Mouse (Mus musculus): ENCODE data around the gene Psma6. TPM values are rescaled to one million over a fixed set of nuclear protein-coding genes. Genes with fewer than 3 reads are reported as not detected.

The Psma6 gene
- polyA plus RNA-seq (2017; shearing (Covaris generic)): 315 TPM

DNA sequence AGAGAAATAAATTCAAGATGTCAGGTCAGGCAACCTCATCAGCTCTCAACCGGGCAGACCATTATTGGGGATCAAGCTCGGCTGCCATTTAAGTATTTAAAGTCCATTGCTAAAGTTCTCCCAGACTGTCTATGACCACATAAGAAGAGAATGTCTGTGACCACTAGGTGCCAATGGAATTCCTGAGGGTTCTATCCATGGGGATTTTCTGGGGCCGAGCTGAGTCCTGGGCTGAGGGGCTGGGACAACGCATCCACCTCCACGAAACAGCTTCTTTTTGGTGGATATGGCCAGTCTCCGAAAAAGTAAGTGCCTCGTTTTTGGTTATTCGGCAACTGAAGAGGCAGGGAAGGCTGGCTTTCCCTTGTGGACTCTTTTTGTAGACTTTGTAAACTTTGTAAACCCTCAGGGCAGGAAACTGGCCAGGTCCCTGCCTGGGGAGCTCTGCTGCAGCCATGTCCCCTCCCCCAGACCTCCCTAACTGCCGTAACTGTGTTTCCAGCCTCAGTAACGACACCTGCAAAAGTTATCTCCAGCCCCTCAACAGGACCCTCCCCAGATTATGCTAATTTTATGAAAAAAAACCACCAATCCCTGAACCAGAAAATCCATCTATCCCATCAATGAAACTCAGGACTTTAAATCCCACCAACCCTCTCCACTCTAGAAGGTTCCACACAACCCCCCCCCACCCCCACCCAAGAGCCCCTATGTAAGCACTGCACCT is at the start of gene Psma6:
TSS of gene Psma6 (plus strand) at position 200 of the 727 bp plus-strand sequence.

Other genes starting within 250 kb of the Psma6 start
- 35.6 TPM for gene Srp54b, start 229.1 kb upstream of the Psma6 start, polyA plus RNA-seq (2017; shearing (Covaris generic))
- not detected for gene 1700047I17Rik2, start 184.6 kb upstream of the Psma6 start, polyA plus RNA-seq (2017; shearing (Covaris generic))
- 77.9 TPM for gene Srp54c, start 154.1 kb upstream of the Psma6 start, polyA plus RNA-seq (2017; shearing (Covaris generic))
- gene 1110008L16Rik, start 84.6 kb upstream of the Psma6 start, polyA plus RNA-seq (2017; shearing (Covaris generic)): 9.6 TPM
- gene Ppp2r3c, start 81.2 kb upstream of the Psma6 start, polyA plus RNA-seq (2017; shearing (Covaris generic)): 21.9 TPM
- 799 TPM for gene Nfkbia, start 108.4 kb downstream of the Psma6 start, polyA plus RNA-seq (2017; shearing (Covaris generic))
- not detected for gene Aldoart2, start 181.0 kb downstream of the Psma6 start, polyA plus RNA-seq (2017; shearing (Covaris generic))
- not detected for gene Insm2, start 215.2 kb downstream of the Psma6 start, polyA plus RNA-seq (2017; shearing (Covaris generic))